Mouse (Mus musculus): ENCODE results near the gene Rcan3.

Gene Rcan3

GRCm38 (mm10) chr4:135413491-135413890, 20.2 kb downstream of the Rcan3 start:
- DNase-seq (ENCODE audit: low spot score in 2 of 2) = no peak

- DNase-seq (ENCODE audit: low spot score in 2 of 2) = peak; percentile 47 to 51
Observed at GRCm38 (mm10) chr4:135411633-135412032, 22.0 kb downstream of the Rcan3 start.

DNA sequence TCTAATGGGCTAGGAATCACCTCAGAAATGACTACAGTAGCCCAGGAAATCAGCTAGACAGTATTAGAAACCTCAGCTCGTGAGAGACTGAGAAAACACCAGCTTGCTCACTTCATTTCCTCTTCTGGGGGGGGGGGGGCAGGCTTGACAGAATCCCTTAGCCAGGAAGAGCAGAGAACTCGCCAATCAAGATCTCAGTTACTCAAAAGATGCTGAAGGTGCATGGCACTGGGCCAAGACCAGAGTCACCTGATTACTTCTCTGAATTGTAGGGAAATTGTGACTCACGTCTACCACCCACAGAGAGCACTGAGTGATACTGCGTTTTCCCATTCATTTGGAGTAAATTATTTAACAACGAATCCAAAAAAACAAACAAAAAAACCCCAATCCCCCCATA, 27.5 kb downstream of the Rcan3 start:
- DNase-seq (ENCODE audit: low spot score in 2 of 2) = peak; percentile 25 to 40

GRCm38 (mm10) chr4:135404916-135405315, 28.7 kb downstream of the Rcan3 start:
- DNase-seq (ENCODE audit: low spot score in 2 of 2) = no peak

- DNase-seq (ENCODE audit: low spot score in 2 of 2) = no peak
Observed at GRCm38 (mm10) chr4:135404048-135404447, 29.6 kb downstream of the Rcan3 start.

GRCm38 (mm10) chr4:135401881-135402280, 31.8 kb downstream of the Rcan3 start:
- no peak for DNase-seq (ENCODE audit: low spot score in 2 of 2)

GRCm38 (mm10) chr4:135397991-135398390, 35.7 kb downstream of the Rcan3 start, which contains the start of gene Ncmap:
TSS of gene Ncmap (minus strand) at chr4:135398227.
- no peak for DNase-seq (ENCODE audit: low spot score in 2 of 2)

DNA sequence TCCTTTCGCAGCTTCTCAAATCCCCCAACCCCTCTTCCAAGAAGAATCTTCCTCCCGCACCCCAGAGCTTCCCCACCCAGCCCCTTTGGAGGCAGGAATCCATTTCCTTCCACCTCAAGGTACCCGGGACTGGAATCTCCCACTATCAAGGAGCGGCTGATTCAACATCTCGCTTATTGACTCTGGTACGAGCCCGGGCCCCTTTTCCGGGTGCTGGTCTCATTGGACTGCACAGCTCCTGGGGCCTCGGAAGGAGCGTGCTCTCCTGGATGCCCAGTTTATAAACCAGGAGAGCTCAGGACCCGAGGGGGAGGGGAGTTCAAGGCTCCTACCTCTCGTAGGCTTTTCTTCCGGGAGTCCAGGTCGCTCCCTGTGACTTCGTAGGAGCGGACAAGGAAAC, 36.1 kb downstream of the Rcan3 start:
- no peak for DNase-seq (ENCODE audit: low spot score in 2 of 2)

DNA sequence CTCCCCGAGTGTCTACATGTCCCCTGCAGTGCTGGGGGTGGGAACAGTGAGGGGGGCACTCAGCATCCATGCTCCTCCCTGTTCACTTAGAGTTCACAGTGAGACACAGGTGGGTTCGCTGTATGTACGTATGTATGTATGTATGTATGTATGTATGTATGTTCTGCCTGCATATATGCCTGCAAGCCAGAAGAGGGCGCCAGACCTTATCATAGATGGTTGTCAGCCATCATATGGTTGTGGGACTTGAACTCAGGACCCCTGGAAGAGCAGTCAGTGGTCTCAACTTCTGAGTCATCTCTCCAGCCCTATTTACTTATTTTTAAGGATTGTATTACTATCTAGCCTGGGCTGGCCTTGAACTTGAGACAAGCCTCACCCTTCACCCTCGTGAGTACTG, 37.4 kb downstream of the Rcan3 start:
- no peak for DNase-seq (ENCODE audit: low spot score in 2 of 2)

- DNase-seq (ENCODE audit: low spot score in 2 of 2) = no peak
Observed at GRCm38 (mm10) chr4:135395375-135395774, 38.3 kb downstream of the Rcan3 start.

DNA sequence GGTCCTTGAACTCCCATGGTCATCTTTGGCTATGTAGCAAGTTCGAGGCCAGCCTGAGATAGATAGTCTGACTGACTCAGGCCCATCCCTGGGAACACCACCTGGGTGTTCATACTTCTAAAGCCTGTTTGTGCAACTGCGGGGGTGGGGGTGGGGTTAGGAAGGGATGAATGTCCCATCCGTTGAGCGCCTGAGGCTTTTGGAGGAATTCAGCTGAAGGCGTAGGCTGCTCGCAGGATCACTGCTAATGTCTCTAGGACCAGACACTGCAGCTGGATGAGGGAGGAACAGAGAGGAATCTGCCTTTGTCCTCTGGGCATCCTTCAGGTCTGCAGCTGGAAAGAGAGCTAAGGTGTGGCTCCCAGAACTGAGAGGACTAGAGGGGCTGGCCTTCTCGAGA, 39.0 kb downstream of the Rcan3 start:
- DNase-seq (ENCODE audit: low spot score in 2 of 2) = no peak

- DNase-seq (ENCODE audit: low spot score in 2 of 2) = no peak
Observed at GRCm38 (mm10) chr4:135393381-135393780, 40.3 kb downstream of the Rcan3 start.

- no peak for DNase-seq (ENCODE audit: low spot score in 2 of 2)
Observed at GRCm38 (mm10) chr4:135392801-135393200, 40.9 kb downstream of the Rcan3 start.

GRCm38 (mm10) chr4:135391014-135391413, 42.6 kb downstream of the Rcan3 start:
- no peak for DNase-seq (ENCODE audit: low spot score in 2 of 2)

- DNase-seq (ENCODE audit: low spot score in 2 of 2) = no peak
Observed at GRCm38 (mm10) chr4:135385614-135386013, 48.0 kb downstream of the Rcan3 start.

- DNase-seq (ENCODE audit: low spot score in 2 of 2) = peak; percentile 27 to 36
Observed at GRCm38 (mm10) chr4:135382316-135382715, 51.3 kb downstream of the Rcan3 start.

GRCm38 (mm10) chr4:135381355-135381754, 52.3 kb downstream of the Rcan3 start:
- no peak for DNase-seq (ENCODE audit: low spot score in 2 of 2)

GRCm38 (mm10) chr4:135377241-135377640, 56.4 kb downstream of the Rcan3 start:
- DNase-seq (ENCODE audit: low spot score in 2 of 2) = no peak

GRCm38 (mm10) chr4:135375444-135375843, 58.2 kb downstream of the Rcan3 start:
- DNase-seq (ENCODE audit: low spot score in 2 of 2) = no peak

DNA sequence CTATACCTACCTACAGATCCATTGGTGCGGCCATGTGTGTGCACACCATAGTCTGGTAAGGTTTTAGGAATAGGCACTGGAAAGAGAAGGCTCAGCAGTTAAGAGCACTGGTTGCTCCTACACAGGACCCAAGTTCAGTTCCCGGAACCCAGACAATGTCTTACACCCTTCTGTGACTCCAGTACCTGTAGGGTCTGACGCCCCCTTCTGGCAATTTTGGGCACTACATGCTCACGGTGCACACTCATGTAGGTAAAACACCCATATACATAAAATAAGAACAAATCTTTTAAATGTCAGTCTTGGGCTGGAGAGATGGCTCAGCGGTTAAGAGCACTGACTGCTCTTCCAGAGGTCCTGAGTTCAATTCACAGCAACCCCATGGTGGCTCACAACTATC, 60.4 kb downstream of the Rcan3 start:
- DNase-seq (ENCODE audit: low spot score in 2 of 2) = no peak

GRCm38 (mm10) chr4:135370372-135370771, 63.3 kb downstream of the Rcan3 start:
- DNase-seq (ENCODE audit: low spot score in 2 of 2) = no peak

GRCm38 (mm10) chr4:135362828-135363227, 70.8 kb downstream of the Rcan3 start:
- DNase-seq (ENCODE audit: low spot score in 2 of 2) = no peak
